Mouse (Mus musculus) liver, embryonic 16.5 days (tissue): ENCODE measurements around the gene Uck2. TPM values are rescaled to one million over a fixed set of nuclear protein-coding genes. Genes with fewer than 3 reads are reported as not detected.

Experiments used
- ATAC-seq: fragments of 200-750 bp; cut with Nextera tagmentation; 2 replicates; pipeline ENCODE4 v1.8.0; 2017; ENCODE audit warnings: low read depth, mild to moderate bottlenecking, moderate number of reproducible peaks, moderate library complexity
- H3K27ac ChIP-seq: fragments of 300-500 bp; sonication (generic); 2 replicates; pipeline ENCODE4 v1.5.1; 2014; ENCODE audit warnings: mild to moderate bottlenecking, low read length
- H3K27me3 ChIP-seq: fragments of 300-500 bp; sonication (generic); 2 replicates; pipeline ENCODE4 v1.6.1; 2014; ENCODE audit warnings: low read depth, low read length, mixed read lengths; ENCODE audit not compliant: control insufficient read depth, insufficient read depth
- H3K36me3 ChIP-seq: fragments of 300-500 bp; sonication (generic); 2 replicates; pipeline ENCODE4 v1.6.1; 2014; ENCODE audit warnings: mild to moderate bottlenecking; ENCODE audit not compliant: control insufficient read depth, insufficient read depth
- H3K4me1 ChIP-seq: fragments of 300-500 bp; sonication (generic); 2 replicates; pipeline ENCODE4 v1.6.1; 2014; ENCODE audit warnings: low read depth, low read length, mixed read lengths; ENCODE audit not compliant: control insufficient read depth
- H3K4me2 ChIP-seq: fragments of 300-500 bp; sonication (generic); 2 replicates; pipeline ENCODE4 v1.6.1; 2014; ENCODE audit warnings: low read depth, low read length, mixed read lengths
- H3K4me3 ChIP-seq: fragments of 300-500 bp; sonication (generic); 2 replicates; pipeline ENCODE4 v1.5.1; 2014; ENCODE audit warnings: low read depth, mild to moderate bottlenecking, low read length
- H3K9ac ChIP-seq: fragments of 300-500 bp; sonication (generic); 2 replicates; pipeline ENCODE4 v1.6.1; 2014; ENCODE audit warnings: low read depth, low read length
- H3K9me3 ChIP-seq: fragments of 300-500 bp; sonication (generic); replicated peaks from 2 replicates; pipeline ENCODE4 v1.6.1; 2016; ENCODE audit warnings: low read length; ENCODE audit not compliant: control insufficient read depth
- WGBS: fragments of 180-500 bp; shearing (Covaris S2); extraction: QIAGEN DNeasy Blood & Tissue Kit; methylation state at CpG from one replicate; pipeline ENCODE4 v1.1.7; 2014; ENCODE audit not compliant: insufficient replicate concordance; 5-methylcytosine and 5-hydroxymethylcytosine counted together
- microRNA-seq: library from miRNA; unstranded; fragments of <30 nt; microRNA quantifications from one replicate; pipeline ENCODE4, GENCODE M21; 2016
- polyA plus RNA-seq: library from polyadenylated mRNA; unstranded; fragments of >200 nt; fragmentation: Nextera tagmentation; extraction: Ambion mirVana; gene quantifications from 2 replicates; pipeline ENCODE4 v1.2.1, GENCODE M21; 2015

The Uck2 gene
- polyA plus RNA-seq, 1 experiment from 2014 or later: 30.8 TPM

DNA sequence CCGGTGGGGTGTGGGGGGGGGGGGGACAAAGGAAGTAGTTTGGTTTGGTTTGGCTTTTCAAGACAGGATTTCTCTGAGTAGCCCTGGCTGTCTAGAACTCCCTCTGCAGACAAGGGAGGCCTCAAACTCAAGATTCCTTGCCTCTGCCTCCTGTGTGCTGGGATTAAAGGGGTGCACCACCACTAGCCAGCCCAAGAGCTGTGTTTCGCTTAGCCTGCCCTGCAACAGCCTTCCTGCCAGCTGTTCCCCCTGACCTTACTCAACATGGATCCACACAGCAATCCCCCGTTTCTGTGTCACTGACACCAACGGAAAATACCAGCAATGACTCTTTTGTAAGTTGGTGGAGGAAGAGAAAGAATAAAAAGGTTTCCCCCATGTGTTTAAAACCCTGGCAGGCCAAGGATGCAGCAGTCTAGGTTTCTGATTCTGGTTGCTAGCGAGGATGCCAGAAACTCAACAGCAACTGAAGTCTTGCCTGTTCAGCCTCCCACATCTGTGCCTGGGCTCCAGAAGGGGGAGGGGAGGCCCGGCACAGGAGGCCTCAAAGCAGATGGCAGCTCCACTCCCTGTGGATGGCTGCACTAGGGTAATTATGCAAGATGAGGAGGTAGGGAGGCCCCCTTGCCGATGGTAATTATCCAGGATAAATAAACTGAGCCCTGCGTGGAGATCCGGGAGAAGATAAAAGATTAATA, 103.1 kb downstream of the Uck2 start:
- WGBS: 32% methylated on average over 9 of the region's 9 CpGs
- no peak overlapping the region for H3K9ac ChIP-seq
- H3K36me3 ChIP-seq: no peaks in the 10 kb centered on the region
- H3K27ac ChIP-seq: no peak overlapping the region
- no peak overlapping the region for H3K4me3 ChIP-seq
- no peak for ATAC-seq
- no peaks in the 10 kb centered on the region for H3K27me3 ChIP-seq
- H3K9me3 ChIP-seq: no peaks in the 10 kb centered on the region
- no peaks in the 10 kb centered on the region for H3K4me1 ChIP-seq
- H3K4me2 ChIP-seq: no peak overlapping the region

Small RNA genes lying within 50 kb of the gene (microRNA-seq; reads per million reads assigned to microRNA genes)
- gene Mir6347: not detected

Other genes starting within 250 kb of the Uck2 start
- 57.3 and 61.3 TPM in 2 replicates for gene Tmco1, start 23.1 kb upstream of the Uck2 start, polyA plus RNA-seq
- 74.4 and 75.8 TPM in 2 replicates for gene Aldh9a1, start 64.7 kb upstream of the Uck2 start, polyA plus RNA-seq
- gene Mgst3, start 108.5 kb upstream of the Uck2 start, polyA plus RNA-seq: 316 and 338 TPM in 2 replicates
- gene Lrrc52, start 181.5 kb upstream of the Uck2 start, polyA plus RNA-seq: 0.12 TPM in 1 of 2 replicates, not detected in the other